Mouse (Mus musculus): Measurements from ENCODE around the gene Gm5244. TPM values are rescaled to one million over a fixed set of nuclear protein-coding genes. Genes with fewer than 3 reads are reported as not detected.

The Gm5244 gene
- polyA plus RNA-seq, 1 experiment from 2014 or later: not detected

- DNase-seq (ENCODE audit: low spot score) (no peak), ATAC-seq (replicated peaks; ENCODE audit: low FRiP score, low read depth) (no peak)
- no peak within 1 kb of the TSS for H3K27ac ChIP-seq
- H3K9me3 ChIP-seq (replicated peaks; ENCODE audit: low read length): no peaks in the 10 kb centered on the region
- no peaks in the 10 kb centered on the region for H3K36me3 ChIP-seq (ENCODE audit: insufficient read depth, low read length)
- H3K4me2 ChIP-seq (ENCODE audit: low read length): no peak within 1 kb of the TSS
- no peak within 1 kb of the TSS for H3K9ac ChIP-seq (ENCODE audit: low read depth, low read length)
- H3K4me3 ChIP-seq (replicated peaks; ENCODE audit: low read depth, low read length): no peak within 1 kb of the TSS
- no peaks in the 10 kb centered on the region for H3K27me3 ChIP-seq (ENCODE audit: insufficient read depth, low read length)
- 69% methylated on average over 1 of the region's 1 CpGs for WGBS
- TF ChIP-seq CTCF (IDR thresholded peaks at IDR 0.05; ENCODE audit: low read depth): no peak
- H3K4me1 ChIP-seq (replicated peaks; ENCODE audit: insufficient read depth, low read length): no peaks in the 10 kb centered on the region
Observed at GRCm38 (mm10) chr19:12893424-12893823, 46.9 kb downstream of the Gm5244 start, which contains the start of gene Olfr1446. TSS of gene Olfr1446 (minus strand) at chr19:12893524.

Other genes starting within 250 kb of the Gm5244 start
- gene Gm4952, start 246.7 kb upstream of the Gm5244 start, polyA plus RNA-seq (2015; fragmentation: Nextera tagmentation; extraction: Ambion mirVana): 0.33 and 0.46 TPM in 2 replicates
- 37.0 and 41.7 TPM in 2 replicates for gene Glyat, start 213.4 kb upstream of the Gm5244 start, polyA plus RNA-seq (2015; fragmentation: Nextera tagmentation; extraction: Ambion mirVana)
- gene Olfr1442, start 176.2 kb upstream of the Gm5244 start, polyA plus RNA-seq (2015; fragmentation: Nextera tagmentation; extraction: Ambion mirVana): 0.11 and 0.18 TPM in 2 replicates
- not detected in 2 replicates for gene Olfr1443, start 168.6 kb upstream of the Gm5244 start, polyA plus RNA-seq (2015; fragmentation: Nextera tagmentation; extraction: Ambion mirVana)
- gene Keg1, start 150.9 kb upstream of the Gm5244 start, polyA plus RNA-seq (2015; fragmentation: Nextera tagmentation; extraction: Ambion mirVana): 138 and 140 TPM in 2 replicates
- gene Cntf, start 81.0 kb upstream of the Gm5244 start, polyA plus RNA-seq (2015; fragmentation: Nextera tagmentation; extraction: Ambion mirVana): 4.9 TPM in 2 replicates
- 15.3 TPM in 2 replicates for gene Zfp91, start 50.6 kb upstream of the Gm5244 start, polyA plus RNA-seq (2015; fragmentation: Nextera tagmentation; extraction: Ambion mirVana)
- gene Lpxn, start 50.5 kb upstream of the Gm5244 start, polyA plus RNA-seq (2015; fragmentation: Nextera tagmentation; extraction: Ambion mirVana): 2.2 TPM in 2 replicates
- gene Olfr1444, start 10.6 kb downstream of the Gm5244 start, polyA plus RNA-seq (2015; fragmentation: Nextera tagmentation; extraction: Ambion mirVana): not detected in 2 replicates
- not detected in 2 replicates for gene Olfr1445, start 37.2 kb downstream of the Gm5244 start, polyA plus RNA-seq (2015; fragmentation: Nextera tagmentation; extraction: Ambion mirVana)
- not detected in 2 replicates for gene Olfr1446, start 46.8 kb downstream of the Gm5244 start, polyA plus RNA-seq (2015; fragmentation: Nextera tagmentation; extraction: Ambion mirVana)
- gene Olfr1447, start 57.1 kb downstream of the Gm5244 start, polyA plus RNA-seq (2015; fragmentation: Nextera tagmentation; extraction: Ambion mirVana): not detected in 2 replicates
- not detected in 2 replicates for gene Olfr1448, start 77.7 kb downstream of the Gm5244 start, polyA plus RNA-seq (2015; fragmentation: Nextera tagmentation; extraction: Ambion mirVana)
- not detected in 2 replicates for gene Olfr1449, start 84.2 kb downstream of the Gm5244 start, polyA plus RNA-seq (2015; fragmentation: Nextera tagmentation; extraction: Ambion mirVana)
- not detected in 2 replicates for gene Olfr1450, start 103.6 kb downstream of the Gm5244 start, polyA plus RNA-seq (2015; fragmentation: Nextera tagmentation; extraction: Ambion mirVana)
- gene Olfr1451, start 148.3 kb downstream of the Gm5244 start, polyA plus RNA-seq (2015; fragmentation: Nextera tagmentation; extraction: Ambion mirVana): not detected in 2 replicates
- not detected in 2 replicates for gene Olfr1453, start 181.6 kb downstream of the Gm5244 start, polyA plus RNA-seq (2015; fragmentation: Nextera tagmentation; extraction: Ambion mirVana)
- gene Olfr1454, start 213.9 kb downstream of the Gm5244 start, polyA plus RNA-seq (2015; fragmentation: Nextera tagmentation; extraction: Ambion mirVana): not detected in 2 replicates